Mouse (Mus musculus): Measurements from ENCODE around the gene Gm49384.
"Not testable (repeated sequence)": the region's sequence is repeated elsewhere in the genome, so short reads cannot be mapped to it uniquely, and the experiment has no call there.

Gm49384 gene

GRCm38 (mm10) chr12:69167656-69168460 lies 36.2 kb downstream of the Gm49384 start:
- peak; percentile 66 for DNase-seq (ENCODE audit: low read depth, low spot score)

- not testable (repeated sequence) for DNase-seq (ENCODE audit: low read depth, low spot score)
These were observed 37.0 kb downstream of the Gm49384 start for GRCm38 (mm10) chr12:69166861-69167581.

GRCm38 (mm10) chr12:69164904-69165303 lies 39.2 kb downstream of the Gm49384 start:
- no peak for DNase-seq (ENCODE audit: low read depth, low spot score)

- not testable (repeated sequence) for DNase-seq (ENCODE audit: low read depth, low spot score)
These were observed 40.5 kb downstream of the Gm49384 start for GRCm38 (mm10) chr12:69163586-69163985.

- not testable (repeated sequence) for DNase-seq (ENCODE audit: low read depth, low spot score)
These were observed 43.4 kb downstream of the Gm49384 start for GRCm38 (mm10) chr12:69160677-69161076.

GRCm38 (mm10) chr12:69159578-69159940 lies 44.5 kb downstream of the Gm49384 start:
- DNase-seq (ENCODE audit: low read depth, low spot score): peak; percentile 87

GRCm38 (mm10) chr12:69158765-69159577 lies 45.1 kb downstream of the Gm49384 start, which contains the start of gene Rps29:
Gene Rps29, minus strand, starts transcription at chr12:69159186.
- peak; percentile 100 for DNase-seq (ENCODE audit: low read depth, low spot score)

- no peak for DNase-seq (ENCODE audit: low read depth, low spot score)
These were observed 45.7 kb downstream of the Gm49384 start for GRCm38 (mm10) chr12:69158366-69158764.

GRCm38 (mm10) chr12:69157107-69157506 lies 47.0 kb downstream of the Gm49384 start:
- no peak for DNase-seq (ENCODE audit: low read depth, low spot score)

GRCm38 (mm10) chr12:69156436-69156835 lies 47.6 kb downstream of the Gm49384 start:
- DNase-seq (ENCODE audit: low read depth, low spot score): no peak

GRCm38 (mm10) chr12:69155923-69156322 lies 48.1 kb downstream of the Gm49384 start:
- DNase-seq (ENCODE audit: low read depth, low spot score): peak; percentile 19

GRCm38 (mm10) chr12:69150049-69150448 lies 54.0 kb downstream of the Gm49384 start:
- DNase-seq (ENCODE audit: low read depth, low spot score): no peak

- DNase-seq (ENCODE audit: low read depth, low spot score): no peak
These were observed 56.8 kb downstream of the Gm49384 start for GRCm38 (mm10) chr12:69147166-69147735.

- DNase-seq (ENCODE audit: low read depth, low spot score): no peak
These were observed 60.6 kb downstream of the Gm49384 start for GRCm38 (mm10) chr12:69143460-69143859.

GRCm38 (mm10) chr12:69139841-69140240 lies 64.2 kb downstream of the Gm49384 start:
- no peak for DNase-seq (ENCODE audit: low read depth, low spot score)

All from A20 (cell line).